Mouse (Mus musculus): ENCODE measurements around the gene Cyth1. TPM values are rescaled to one million over a fixed set of nuclear protein-coding genes. Genes with fewer than 3 reads are reported as not detected.

Gene Cyth1
- polyA plus RNA-seq, 1 experiment from 2014 or later, result 11.5 TPM

DNA sequence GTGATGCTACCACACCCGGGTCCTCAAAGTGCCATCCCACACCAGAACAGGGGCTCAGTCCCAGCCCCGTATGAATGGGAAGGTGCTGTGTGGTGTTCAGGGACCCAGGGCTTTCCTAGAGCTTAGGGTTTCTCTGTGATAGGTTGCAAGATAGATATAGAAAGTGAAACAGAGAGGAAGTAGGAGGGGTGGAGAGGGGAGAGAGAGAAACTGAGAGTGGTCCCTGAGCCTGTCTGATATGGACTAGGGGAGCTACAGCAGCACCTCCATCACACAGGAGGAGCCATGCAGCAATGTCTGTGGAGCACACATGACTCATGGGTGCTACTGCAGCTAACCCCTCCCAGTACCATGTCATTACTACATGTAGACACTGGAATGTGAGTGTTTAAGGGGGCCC is 118.6 kb downstream of the Cyth1 start:
- H3K4me2 ChIP-seq (ENCODE audit: low read depth, low read length, severe bottlenecking), result no peak overlapping the region
- DNase-seq (ENCODE audit: low spot score), result no peak
- H3K36me3 ChIP-seq (ENCODE audit: control insufficient read depth, insufficient read depth, low read length), result no peaks in the 10 kb centered on the region
- 77% methylated on average over 2 of the region's 2 CpGs for WGBS
- H3K9me3 ChIP-seq (ENCODE audit: control insufficient read depth, low read length), result no peaks in the 10 kb centered on the region
- 0 out of 2 replicates have a peak, but pooled peaks cover 2% of the 10 kb centered on the region for H3K4me1 ChIP-seq (replicated peaks; ENCODE audit: control insufficient read depth, insufficient read depth, low read length)
- no peak overlapping the region for H3K4me3 ChIP-seq (ENCODE audit: low read depth, low read length)
- H3K27ac ChIP-seq (ENCODE audit: low read depth, low read length), result no peak overlapping the region
- H3K27me3 ChIP-seq (ENCODE audit: control insufficient read depth, insufficient read depth, low read length), result no peaks in the 10 kb centered on the region
- no peak overlapping the region for H3K9ac ChIP-seq (ENCODE audit: low read length)
- ATAC-seq (replicated peaks; ENCODE audit: low FRiP score), result no peak

DNA sequence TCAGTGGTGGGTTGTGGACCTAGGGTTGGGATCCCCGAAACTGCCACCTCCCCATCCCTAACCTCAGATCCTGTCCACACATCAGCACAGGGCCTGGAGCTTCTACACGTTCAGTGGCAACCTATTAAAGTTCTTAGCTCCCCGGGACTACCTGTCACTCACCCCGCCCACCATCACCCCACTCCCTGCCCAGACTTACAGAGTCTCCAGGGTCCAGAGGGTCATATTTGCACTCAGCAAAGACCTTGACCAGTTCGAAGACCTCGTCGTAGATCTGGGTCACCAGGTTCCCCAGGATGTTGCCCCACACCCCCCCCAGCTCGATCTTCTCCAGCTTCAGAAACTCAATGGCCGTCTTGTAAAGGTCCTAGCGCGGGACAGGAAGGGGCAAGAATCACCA is 126.8 kb downstream of the Cyth1 start:
- Histone ChIP-seq H3K27me3 (ENCODE audit: control insufficient read depth, insufficient read depth, low read length) (no peaks in the 10 kb centered on the region), H3K36me3 (ENCODE audit: control insufficient read depth, insufficient read depth, low read length) (no peaks in the 10 kb centered on the region), H3K9me3 (ENCODE audit: control insufficient read depth, low read length) (no peaks in the 10 kb centered on the region), H3K4me3 (ENCODE audit: low read depth, low read length) (no peak overlapping the region), H3K27ac (ENCODE audit: low read depth, low read length) (no peak overlapping the region), H3K9ac (ENCODE audit: low read length) (no peak overlapping the region), H3K4me1 (replicated peaks; ENCODE audit: control insufficient read depth, insufficient read depth, low read length) (no peaks in the 10 kb centered on the region), H3K4me2 (ENCODE audit: low read depth, low read length, severe bottlenecking) (no peak overlapping the region)
- ATAC-seq (replicated peaks; ENCODE audit: low FRiP score) (no peak), DNase-seq (ENCODE audit: low spot score) (no peak)
- WGBS, result 89% methylated on average over 11 of the region's 11 CpGs

DNA sequence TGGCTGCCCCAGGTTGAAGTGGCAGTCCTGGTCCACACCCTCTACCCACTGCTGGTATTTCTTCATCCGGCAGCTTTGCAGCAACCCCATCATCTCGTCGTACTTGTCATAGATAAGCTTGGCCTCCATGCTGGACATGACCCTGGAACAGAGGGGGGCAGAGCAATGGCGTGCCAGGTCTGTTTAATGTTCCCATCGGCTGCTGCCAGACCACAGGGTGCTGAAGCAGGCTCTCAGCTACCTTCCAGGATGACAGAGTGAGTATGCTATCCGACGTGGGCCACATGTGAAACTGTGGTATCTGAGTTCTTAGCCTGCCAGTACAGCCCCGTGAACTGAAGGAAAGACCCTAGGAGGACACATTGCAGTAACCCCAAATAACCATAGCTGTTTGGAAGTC is 129.6 kb downstream of the Cyth1 start:
- H3K4me1 ChIP-seq (replicated peaks; ENCODE audit: control insufficient read depth, insufficient read depth, low read length), result no peaks in the 10 kb centered on the region
- H3K4me3 ChIP-seq (ENCODE audit: low read depth, low read length), result no peak overlapping the region
- no peak overlapping the region for H3K27ac ChIP-seq (ENCODE audit: low read depth, low read length)
- WGBS, result 88% methylated on average over 8 of the region's 8 CpGs
- H3K9me3 ChIP-seq (ENCODE audit: control insufficient read depth, low read length), result no peaks in the 10 kb centered on the region
- H3K27me3 ChIP-seq (ENCODE audit: control insufficient read depth, insufficient read depth, low read length), result no peaks in the 10 kb centered on the region
- H3K4me2 ChIP-seq (ENCODE audit: low read depth, low read length, severe bottlenecking), result no peak overlapping the region
- no peak overlapping the region for H3K9ac ChIP-seq (ENCODE audit: low read length)
- DNase-seq (ENCODE audit: low spot score), result no peak
- no peak for ATAC-seq (replicated peaks; ENCODE audit: low FRiP score)
- no peaks in the 10 kb centered on the region for H3K36me3 ChIP-seq (ENCODE audit: control insufficient read depth, insufficient read depth, low read length)

DNA sequence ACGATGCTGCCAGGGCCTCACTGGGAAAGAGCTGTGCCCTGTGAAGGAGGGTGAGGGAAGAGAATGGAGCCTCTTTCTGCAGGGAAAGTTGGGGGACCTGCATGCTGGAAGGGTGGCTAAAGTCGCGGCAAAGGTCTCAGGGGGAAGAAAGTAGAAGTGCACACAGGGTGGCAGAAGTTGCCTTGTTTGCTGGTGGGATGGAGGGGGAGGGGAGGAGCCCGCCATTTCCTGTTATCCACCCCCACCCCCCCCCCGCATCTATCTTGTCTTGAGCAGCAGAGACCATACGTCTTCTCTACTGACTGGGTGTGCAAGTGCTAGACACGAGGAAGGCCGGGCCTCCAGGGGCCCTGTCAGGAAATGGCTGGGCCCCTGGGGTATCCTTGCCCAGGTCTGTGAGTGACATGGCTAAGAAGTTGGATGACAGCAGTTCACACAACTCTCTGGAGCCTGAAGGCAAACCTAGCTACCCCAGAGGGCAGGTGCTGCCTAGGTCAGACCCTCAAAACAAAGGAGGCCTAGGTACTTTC is 133.7 kb downstream of the Cyth1 start:
- DNase-seq (ENCODE audit: low spot score) (no peak), ATAC-seq (replicated peaks; ENCODE audit: low FRiP score) (no peak)
- H3K4me3 ChIP-seq (ENCODE audit: low read depth, low read length), result no peak overlapping the region
- H3K27ac ChIP-seq (ENCODE audit: low read depth, low read length), result no peak overlapping the region
- no peaks in the 10 kb centered on the region for H3K9me3 ChIP-seq (ENCODE audit: control insufficient read depth, low read length)
- 71% methylated on average over 8 of the region's 8 CpGs for WGBS
- no peak overlapping the region for H3K9ac ChIP-seq (ENCODE audit: low read length)
- H3K4me2 ChIP-seq (ENCODE audit: low read depth, low read length, severe bottlenecking), result no peak overlapping the region
- no peaks in the 10 kb centered on the region for H3K36me3 ChIP-seq (ENCODE audit: control insufficient read depth, insufficient read depth, low read length)
- no peaks in the 10 kb centered on the region for H3K4me1 ChIP-seq (replicated peaks; ENCODE audit: control insufficient read depth, insufficient read depth, low read length)
- no peaks in the 10 kb centered on the region for H3K27me3 ChIP-seq (ENCODE audit: control insufficient read depth, insufficient read depth, low read length)

DNA sequence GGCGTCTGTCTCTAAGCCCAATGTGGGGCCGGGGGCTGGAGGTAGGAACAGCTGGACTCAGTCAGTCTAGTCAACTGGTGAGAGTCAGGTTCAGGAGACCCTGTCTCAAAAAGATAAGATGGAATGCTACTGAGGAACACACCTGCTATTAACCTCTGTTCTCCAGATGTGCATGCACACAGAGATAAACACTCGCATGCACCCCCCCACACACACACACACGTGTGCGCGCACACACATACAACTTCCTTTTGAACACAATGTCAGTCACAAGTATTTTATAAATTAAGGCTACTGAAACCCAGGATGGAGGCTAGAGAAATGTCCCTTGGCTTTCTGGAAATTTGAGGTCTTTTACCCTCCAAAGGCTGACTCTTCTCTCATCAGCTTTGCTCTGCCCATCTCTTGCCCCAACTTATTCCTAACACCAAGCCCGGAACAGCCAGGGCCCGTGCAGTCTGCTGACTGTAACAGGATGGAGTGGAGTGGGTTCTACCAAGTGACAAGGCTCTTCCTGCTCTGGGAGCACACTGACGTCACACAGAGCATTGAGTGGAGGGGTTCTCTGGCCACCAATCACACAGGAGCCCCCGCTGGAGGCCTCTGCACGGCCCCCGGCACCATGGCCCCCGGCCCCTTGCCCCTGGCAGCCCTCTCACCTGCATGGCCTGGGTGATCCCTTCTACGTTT is 134.7 kb downstream of the Cyth1 start:
- ATAC-seq (replicated peaks; ENCODE audit: low FRiP score), result no peak

DNA sequence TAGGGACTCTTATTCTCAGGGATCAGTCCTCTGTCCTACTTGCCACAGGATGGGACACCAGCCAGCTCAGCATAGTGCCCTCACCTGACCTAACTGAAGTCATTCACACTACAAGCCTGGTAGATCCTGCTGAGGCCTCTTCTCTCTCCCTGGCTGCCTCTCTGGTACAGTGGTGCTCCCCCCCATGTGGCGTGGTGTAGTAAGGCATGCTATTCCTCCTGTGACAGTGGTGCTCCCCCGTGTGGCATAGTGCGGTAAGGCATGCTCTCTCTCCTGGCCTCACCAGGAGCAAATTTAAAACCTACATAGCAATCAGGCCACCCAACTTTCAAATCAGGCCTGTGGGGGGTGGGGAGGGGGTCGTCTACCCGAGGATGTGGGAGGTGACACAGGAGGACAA is 144.4 kb downstream of the Cyth1 start:
- ATAC-seq (replicated peaks; ENCODE audit: low FRiP score) (no peak), DNase-seq (ENCODE audit: low spot score) (peak; percentile 92)
- whole genome bisulfite sequencing, result 11% methylated on average over 5 of the region's 5 CpGs
- Histone ChIP-seq H3K4me1 (replicated peaks; ENCODE audit: control insufficient read depth, insufficient read depth, low read length) (no peaks in the 10 kb centered on the region), H3K27me3 (ENCODE audit: control insufficient read depth, insufficient read depth, low read length) (no peaks in the 10 kb centered on the region), H3K9me3 (ENCODE audit: control insufficient read depth, low read length) (no peaks in the 10 kb centered on the region), H3K27ac (ENCODE audit: low read depth, low read length) (no peak overlapping the region), H3K9ac (ENCODE audit: low read length) (no peak overlapping the region), H3K36me3 (ENCODE audit: control insufficient read depth, insufficient read depth, low read length) (no peaks in the 10 kb centered on the region), H3K4me3 (ENCODE audit: low read depth, low read length) (no peak overlapping the region), H3K4me2 (ENCODE audit: low read depth, low read length, severe bottlenecking) (no peak overlapping the region)

More for the DNA sequence above, 134.7 kb downstream of the Cyth1 start:
- H3K4me2 ChIP-seq (ENCODE audit: low read depth, low read length, severe bottlenecking), result no peak overlapping the region
- WGBS, result 88% methylated on average over 14 of the region's 14 CpGs
- no peak overlapping the region for H3K27ac ChIP-seq (ENCODE audit: low read depth, low read length)
- H3K4me1 ChIP-seq (replicated peaks; ENCODE audit: control insufficient read depth, insufficient read depth, low read length), result no peaks in the 10 kb centered on the region
- H3K36me3 ChIP-seq (ENCODE audit: control insufficient read depth, insufficient read depth, low read length), result no peaks in the 10 kb centered on the region
- DNase-seq (ENCODE audit: low spot score), result no peak
- H3K27me3 ChIP-seq (ENCODE audit: control insufficient read depth, insufficient read depth, low read length), result no peaks in the 10 kb centered on the region
- H3K4me3 ChIP-seq (ENCODE audit: low read depth, low read length), result no peak overlapping the region
- no peaks in the 10 kb centered on the region for H3K9me3 ChIP-seq (ENCODE audit: control insufficient read depth, low read length)
- H3K9ac ChIP-seq (ENCODE audit: low read length), result no peak overlapping the region

DNA sequence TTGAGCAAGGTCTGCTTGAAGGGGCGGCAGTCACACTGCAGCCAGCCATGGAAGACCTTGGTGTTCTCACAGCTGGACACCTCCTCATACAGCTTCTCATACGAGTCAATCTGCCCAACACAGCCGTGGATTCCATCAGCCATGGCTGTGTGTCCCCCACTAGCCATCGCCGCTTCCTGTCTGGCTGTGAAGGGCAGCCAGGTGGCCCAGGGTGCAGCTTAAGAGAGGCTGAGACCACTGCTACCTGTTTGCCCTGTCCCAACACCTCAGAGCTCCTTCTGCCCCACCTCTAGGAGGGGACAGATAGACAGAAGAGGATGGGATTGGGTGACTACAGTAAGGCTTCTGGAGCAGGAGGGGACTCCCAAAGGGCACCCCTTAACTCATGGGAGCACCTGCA is 145.0 kb downstream of the Cyth1 start:
- H3K4me2 ChIP-seq (ENCODE audit: low read depth, low read length, severe bottlenecking), result no peak overlapping the region
- ATAC-seq (replicated peaks; ENCODE audit: low FRiP score) (no peak), DNase-seq (ENCODE audit: low spot score) (no peak)
- H3K36me3 ChIP-seq (ENCODE audit: control insufficient read depth, insufficient read depth, low read length), result no peaks in the 10 kb centered on the region
- H3K9ac ChIP-seq (ENCODE audit: low read length), result no peak overlapping the region
- no peak overlapping the region for H3K27ac ChIP-seq (ENCODE audit: low read depth, low read length)
- no peaks in the 10 kb centered on the region for H3K4me1 ChIP-seq (replicated peaks; ENCODE audit: control insufficient read depth, insufficient read depth, low read length)
- WGBS, result 96% methylated on average over 5 of the region's 5 CpGs
- no peaks in the 10 kb centered on the region for H3K9me3 ChIP-seq (ENCODE audit: control insufficient read depth, low read length)
- no peak overlapping the region for H3K4me3 ChIP-seq (ENCODE audit: low read depth, low read length)
- H3K27me3 ChIP-seq (ENCODE audit: control insufficient read depth, insufficient read depth, low read length), result no peaks in the 10 kb centered on the region

DNA sequence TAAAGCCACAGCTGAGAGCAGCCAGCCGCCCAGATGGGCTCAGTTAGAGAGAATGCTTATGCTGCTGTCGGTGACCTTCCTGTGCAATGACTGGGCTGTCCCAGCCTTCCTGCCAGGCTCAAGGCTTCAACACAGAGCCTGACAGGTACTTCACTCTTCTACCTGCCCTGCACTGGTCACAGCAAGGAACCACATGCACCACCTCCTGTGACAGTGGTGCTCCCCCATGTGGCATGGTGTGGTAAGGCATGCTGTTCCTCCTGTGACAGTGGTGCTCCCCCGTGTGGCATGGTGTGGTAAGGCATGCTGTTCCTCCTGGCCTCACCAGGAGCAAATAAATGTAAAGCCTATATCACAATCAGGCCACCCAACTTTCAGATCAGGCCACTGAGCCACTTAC is 145.6 kb downstream of the Cyth1 start:
- Histone ChIP-seq H3K4me2 (ENCODE audit: low read depth, low read length, severe bottlenecking) (no peak overlapping the region), H3K4me3 (ENCODE audit: low read depth, low read length) (no peak overlapping the region), H3K9me3 (ENCODE audit: control insufficient read depth, low read length) (no peaks in the 10 kb centered on the region), H3K27ac (ENCODE audit: low read depth, low read length) (no peak overlapping the region), H3K36me3 (ENCODE audit: control insufficient read depth, insufficient read depth, low read length) (no peaks in the 10 kb centered on the region), H3K27me3 (ENCODE audit: control insufficient read depth, insufficient read depth, low read length) (no peaks in the 10 kb centered on the region), H3K4me1 (replicated peaks; ENCODE audit: control insufficient read depth, insufficient read depth, low read length) (no peaks in the 10 kb centered on the region), H3K9ac (ENCODE audit: low read length) (no peak overlapping the region)
- 59% methylated on average over 3 of the region's 3 CpGs for WGBS
- ATAC-seq (replicated peaks; ENCODE audit: low FRiP score), result no peak
- peak; percentile 93 for DNase-seq (ENCODE audit: low spot score)

DNA sequence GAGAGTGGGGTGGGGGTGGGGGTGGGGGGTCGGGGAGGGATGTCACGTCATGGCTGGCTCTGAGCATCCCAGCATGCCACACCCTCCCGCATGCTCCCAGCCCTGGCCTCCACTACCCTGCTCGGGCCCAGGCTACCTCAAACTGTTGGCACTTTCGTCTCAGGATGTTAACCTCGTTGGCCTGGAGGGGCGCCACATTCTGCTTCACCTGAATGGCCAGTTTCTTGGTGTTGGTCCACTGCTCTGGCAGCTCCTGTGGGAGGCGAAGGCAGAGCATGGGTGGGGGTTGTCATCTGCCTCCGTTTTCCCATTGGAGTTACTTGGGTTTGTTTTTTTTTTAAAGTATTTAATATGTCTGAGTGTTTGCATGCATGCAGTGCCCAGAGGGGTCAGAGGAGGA is 147.3 kb downstream of the Cyth1 start:
- no peak for DNase-seq (ENCODE audit: low spot score)
- Histone ChIP-seq H3K36me3 (ENCODE audit: control insufficient read depth, insufficient read depth, low read length) (no peaks in the 10 kb centered on the region), H3K4me2 (ENCODE audit: low read depth, low read length, severe bottlenecking) (no peak overlapping the region), H3K4me3 (ENCODE audit: low read depth, low read length) (no peak overlapping the region), H3K27me3 (ENCODE audit: control insufficient read depth, insufficient read depth, low read length) (no peaks in the 10 kb centered on the region), H3K27ac (ENCODE audit: low read depth, low read length) (no peak overlapping the region), H3K9me3 (ENCODE audit: control insufficient read depth, low read length) (no peaks in the 10 kb centered on the region), H3K4me1 (replicated peaks; ENCODE audit: control insufficient read depth, insufficient read depth, low read length) (no peaks in the 10 kb centered on the region), H3K9ac (ENCODE audit: low read length) (no peak overlapping the region)
- ATAC-seq (replicated peaks; ENCODE audit: low FRiP score), result no peak
- WGBS, result 51% methylated on average over 9 of the region's 9 CpGs

Measured in forebrain, embryonic 11.5 days (tissue).